Mouse (Mus musculus): ENCODE measurements at regions not wholly inside any gene's neighbourhood (a gene's known extent, or its start where the extent isn't known, plus 50 kb on each side); places are given as distances from the start of the nearest gene placed in this dataset.

- WGBS: 96% methylated on average over 4 of the region's 4 CpGs
- TF ChIP-seq POLR2A (IDR thresholded peaks at IDR 0.05; ENCODE audit: insufficient read depth, low read depth, low read length): no peak
- no peak for TF ChIP-seq CTCF (IDR thresholded peaks at IDR 0.05; ENCODE audit: insufficient read depth, low read depth, low read length)
- H3K27ac ChIP-seq (ENCODE audit: insufficient read depth, low read depth, low read length): no peak overlapping the region
- H3K4me3 ChIP-seq (ENCODE audit: insufficient read depth, low read depth, low read length): no peak overlapping the region
- H3K4me1 ChIP-seq (ENCODE audit: control insufficient read depth, insufficient read depth, low read length): no peaks in the 10 kb centered on the region
These were observed 304.1 kb downstream of the Slc4a3 start for GRCm38 (mm10) chr1:75850131-75850530.

GRCm38 (mm10) chr1:75858551-75859255 is 312.6 kb downstream of the Slc4a3 start:
- Histone ChIP-seq H3K4me1 (ENCODE audit: control insufficient read depth, insufficient read depth, low read length) (no peaks in the 10 kb centered on the region), H3K4me3 (ENCODE audit: insufficient read depth, low read depth, low read length) (no peak overlapping the region), H3K27ac (ENCODE audit: insufficient read depth, low read depth, low read length) (no peak overlapping the region)
- 89% methylated on average over 7 of the region's 7 CpGs for WGBS
- TF ChIP-seq CTCF (IDR thresholded peaks at IDR 0.05; ENCODE audit: insufficient read depth, low read depth, low read length) (no peak), POLR2A (IDR thresholded peaks at IDR 0.05; ENCODE audit: insufficient read depth, low read depth, low read length) (no peak)

GRCm38 (mm10) chr1:75862757-75863156 is 316.7 kb downstream of the Slc4a3 start:
- H3K4me1 ChIP-seq (ENCODE audit: control insufficient read depth, insufficient read depth, low read length): no peaks in the 10 kb centered on the region
- H3K27ac ChIP-seq (ENCODE audit: insufficient read depth, low read depth, low read length): no peak overlapping the region
- TF ChIP-seq CTCF (IDR thresholded peaks at IDR 0.05; ENCODE audit: insufficient read depth, low read depth, low read length) (no peak), POLR2A (IDR thresholded peaks at IDR 0.05; ENCODE audit: insufficient read depth, low read depth, low read length) (no peak)
- 83% methylated on average over 4 of the region's 4 CpGs for WGBS
- H3K4me3 ChIP-seq (ENCODE audit: insufficient read depth, low read depth, low read length): no peak overlapping the region

GRCm38 (mm10) chr1:75866556-75866955 is 320.5 kb downstream of the Slc4a3 start:
- TF ChIP-seq POLR2A (IDR thresholded peaks at IDR 0.05; ENCODE audit: insufficient read depth, low read depth, low read length): no peak
- TF ChIP-seq CTCF (IDR thresholded peaks at IDR 0.05; ENCODE audit: insufficient read depth, low read depth, low read length): no peak
- WGBS: 88% methylated on average over 6 of the region's 6 CpGs
- no peaks in the 10 kb centered on the region for H3K4me1 ChIP-seq (ENCODE audit: control insufficient read depth, insufficient read depth, low read length)
- no peak overlapping the region for H3K4me3 ChIP-seq (ENCODE audit: insufficient read depth, low read depth, low read length)
- H3K27ac ChIP-seq (ENCODE audit: insufficient read depth, low read depth, low read length): no peak overlapping the region

GRCm38 (mm10) chr1:75869414-75869813 is 323.3 kb downstream of the Slc4a3 start:
- WGBS: 72% methylated on average over 2 of the region's 2 CpGs
- H3K4me1 ChIP-seq (ENCODE audit: control insufficient read depth, insufficient read depth, low read length): no peaks in the 10 kb centered on the region
- TF ChIP-seq POLR2A (IDR thresholded peaks at IDR 0.05; ENCODE audit: insufficient read depth, low read depth, low read length) (no peak), CTCF (IDR thresholded peaks at IDR 0.05; ENCODE audit: insufficient read depth, low read depth, low read length) (no peak)
- no peak overlapping the region for H3K27ac ChIP-seq (ENCODE audit: insufficient read depth, low read depth, low read length)
- H3K4me3 ChIP-seq (ENCODE audit: insufficient read depth, low read depth, low read length): no peak overlapping the region

- WGBS: 46% methylated on average over 5 of the region's 5 CpGs
- no peaks in the 10 kb centered on the region for H3K4me1 ChIP-seq (ENCODE audit: control insufficient read depth, insufficient read depth, low read length)
- H3K4me3 ChIP-seq (ENCODE audit: insufficient read depth, low read depth, low read length): no peak overlapping the region
- no peak for TF ChIP-seq CTCF (IDR thresholded peaks at IDR 0.05; ENCODE audit: insufficient read depth, low read depth, low read length)
- no peak for TF ChIP-seq POLR2A (IDR thresholded peaks at IDR 0.05; ENCODE audit: insufficient read depth, low read depth, low read length)
- no peak overlapping the region for H3K27ac ChIP-seq (ENCODE audit: insufficient read depth, low read depth, low read length)
These were observed 323.8 kb downstream of the Slc4a3 start for GRCm38 (mm10) chr1:75869846-75870245.

- TF ChIP-seq CTCF (IDR thresholded peaks at IDR 0.05; ENCODE audit: insufficient read depth, low read depth, low read length) (no peak), POLR2A (IDR thresholded peaks at IDR 0.05; ENCODE audit: insufficient read depth, low read depth, low read length) (no peak)
- H3K4me3 ChIP-seq (ENCODE audit: insufficient read depth, low read depth, low read length): no peak overlapping the region
- no peak overlapping the region for H3K27ac ChIP-seq (ENCODE audit: insufficient read depth, low read depth, low read length)
- no peaks in the 10 kb centered on the region for H3K4me1 ChIP-seq (ENCODE audit: control insufficient read depth, insufficient read depth, low read length)
- WGBS: 86% methylated on average over 6 of the region's 6 CpGs
These were observed 327.8 kb downstream of the Slc4a3 start for GRCm38 (mm10) chr1:75873911-75874310.

- Histone ChIP-seq H3K27ac (ENCODE audit: insufficient read depth, low read depth, low read length) (no peak overlapping the region), H3K4me1 (ENCODE audit: control insufficient read depth, insufficient read depth, low read length) (no peaks in the 10 kb centered on the region), H3K4me3 (ENCODE audit: insufficient read depth, low read depth, low read length) (no peak overlapping the region)
- 78% methylated on average over 5 of the region's 5 CpGs for WGBS
- TF ChIP-seq POLR2A (IDR thresholded peaks at IDR 0.05; ENCODE audit: insufficient read depth, low read depth, low read length) (no peak), CTCF (IDR thresholded peaks at IDR 0.05; ENCODE audit: insufficient read depth, low read depth, low read length) (no peak)
These were observed 331.1 kb downstream of the Slc4a3 start for GRCm38 (mm10) chr1:75877209-75877608.

- Histone ChIP-seq H3K4me3 (ENCODE audit: insufficient read depth, low read depth, low read length) (no peak overlapping the region), H3K27ac (ENCODE audit: insufficient read depth, low read depth, low read length) (no peak overlapping the region), H3K4me1 (ENCODE audit: control insufficient read depth, insufficient read depth, low read length) (no peaks in the 10 kb centered on the region)
- TF ChIP-seq CTCF (IDR thresholded peaks at IDR 0.05; ENCODE audit: insufficient read depth, low read depth, low read length) (no peak), POLR2A (IDR thresholded peaks at IDR 0.05; ENCODE audit: insufficient read depth, low read depth, low read length) (no peak)
- WGBS: 82% methylated on average over 7 of the region's 7 CpGs
These were observed 339.6 kb downstream of the Slc4a3 start for GRCm38 (mm10) chr1:75885632-75886031.

Measured in olfactory bulb, adult 2 months (tissue).